Mouse (Mus musculus): ENCODE data around the gene 1700016K19Rik. TPM values are rescaled to one million over a fixed set of nuclear protein-coding genes. Genes with fewer than 3 reads are reported as not detected.
"Not testable (repeated sequence)": the region's sequence is repeated elsewhere in the genome, so short reads cannot be mapped to it uniquely, and the experiment has no call there.

1700016K19Rik gene
- total RNA-seq, 2 experiments from 2014 or later = not detected

DNA sequence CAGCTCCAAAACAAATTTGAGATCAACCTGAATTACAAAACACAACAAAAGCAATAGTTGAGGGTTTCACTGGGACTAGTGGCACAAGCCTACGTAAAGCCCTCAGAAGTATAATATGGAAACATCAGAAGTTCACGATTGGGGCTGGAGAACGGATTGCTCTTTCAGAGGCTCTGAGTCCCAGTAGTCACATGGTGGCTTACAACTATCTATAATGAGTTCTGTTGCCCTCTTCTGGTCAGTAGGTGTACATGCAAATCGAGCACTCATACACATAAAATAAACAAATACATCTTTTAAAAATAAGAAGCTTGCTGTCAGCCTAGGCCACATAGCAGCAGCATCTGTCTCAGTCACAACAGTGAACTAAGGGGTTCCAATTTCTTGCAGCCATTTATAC, 16.5 kb upstream of the 1700016K19Rik start:
- ATAC-seq (replicated peaks; ENCODE audit: poor library complexity, severe bottlenecking) = peak; percentile 56

DNA sequence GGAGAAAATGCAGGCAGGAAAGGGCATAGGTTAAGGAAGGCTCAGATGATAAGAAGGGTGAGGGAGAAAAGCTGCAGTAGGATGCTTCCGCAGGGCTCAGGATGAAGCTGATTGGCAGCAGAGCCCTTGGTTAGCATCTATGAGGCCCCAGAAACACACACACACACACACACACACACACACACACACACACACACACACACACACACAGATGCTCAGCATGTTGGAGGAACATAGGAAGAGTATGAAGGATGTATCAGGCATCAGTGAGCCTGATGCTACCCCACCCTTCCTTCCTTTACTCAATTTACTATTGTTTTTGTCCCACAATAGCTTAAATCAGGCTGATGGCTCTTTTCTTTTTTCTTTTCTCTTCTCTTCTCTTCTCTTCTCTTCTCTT, 15.1 kb upstream of the 1700016K19Rik start:
- ATAC-seq (replicated peaks; ENCODE audit: poor library complexity, severe bottlenecking) = no peak

DNA sequence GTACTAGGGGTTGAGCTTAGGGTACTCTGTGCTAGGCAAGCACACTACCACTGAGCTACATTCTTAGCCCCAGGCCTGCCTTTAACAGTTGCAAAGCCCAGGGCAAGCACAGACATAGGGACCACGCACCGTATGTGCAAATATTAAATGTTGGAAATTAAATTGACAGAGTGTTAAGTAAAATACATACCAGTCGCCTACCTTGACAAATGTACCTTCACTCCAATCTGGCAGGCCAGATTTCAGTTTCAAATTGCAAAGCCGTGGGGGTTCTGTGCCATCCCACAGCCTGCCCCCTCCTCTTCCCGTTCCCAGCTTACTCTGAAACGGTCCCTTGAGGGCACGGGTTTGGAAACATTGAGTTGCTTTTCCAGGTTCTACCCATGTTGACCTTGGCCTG, 13.8 kb upstream of the 1700016K19Rik start:
- no peak for ATAC-seq (replicated peaks; ENCODE audit: poor library complexity, severe bottlenecking)

- no peak for ATAC-seq (replicated peaks; ENCODE audit: poor library complexity, severe bottlenecking)
These were observed 8.5 kb upstream of the 1700016K19Rik start for GRCm38 (mm10) chr11:75990965-75991835.

- ATAC-seq (replicated peaks; ENCODE audit: poor library complexity, severe bottlenecking) = peak; percentile 69
These were observed 7.8 kb upstream of the 1700016K19Rik start for GRCm38 (mm10) chr11:75991911-75992310.

- peak; percentile 56; the same call in 1 of the 2 replicates for ATAC-seq (replicated peaks; ENCODE audit: poor library complexity, severe bottlenecking)
These were observed 7.2 kb upstream of the 1700016K19Rik start for GRCm38 (mm10) chr11:75992481-75992880.

DNA sequence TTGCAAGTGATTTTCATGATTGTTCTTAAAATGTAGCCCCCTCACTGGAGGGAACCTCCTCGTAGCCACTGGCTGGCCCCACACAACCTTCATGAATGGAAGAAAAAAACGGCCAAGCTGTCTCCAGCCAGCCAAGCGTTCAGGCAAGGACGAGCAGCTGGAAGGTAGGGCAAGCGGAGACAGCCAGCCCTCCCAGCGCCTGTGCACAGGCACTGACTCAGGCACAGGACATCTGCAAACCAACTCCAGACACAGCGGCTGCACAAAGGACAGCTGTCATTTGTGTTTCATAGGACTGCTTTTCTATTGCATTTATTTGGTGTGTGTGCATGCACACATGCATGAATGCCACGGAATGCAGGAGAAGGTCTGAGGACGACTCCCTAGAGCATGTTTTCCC, 5.4 kb upstream of the 1700016K19Rik start:
- ATAC-seq (replicated peaks; ENCODE audit: poor library complexity, severe bottlenecking) = no peak

- ATAC-seq (replicated peaks; ENCODE audit: poor library complexity, severe bottlenecking) = no peak
These were observed 989 bp downstream of the 1700016K19Rik start for GRCm38 (mm10) chr11:76000701-76001100.

DNA sequence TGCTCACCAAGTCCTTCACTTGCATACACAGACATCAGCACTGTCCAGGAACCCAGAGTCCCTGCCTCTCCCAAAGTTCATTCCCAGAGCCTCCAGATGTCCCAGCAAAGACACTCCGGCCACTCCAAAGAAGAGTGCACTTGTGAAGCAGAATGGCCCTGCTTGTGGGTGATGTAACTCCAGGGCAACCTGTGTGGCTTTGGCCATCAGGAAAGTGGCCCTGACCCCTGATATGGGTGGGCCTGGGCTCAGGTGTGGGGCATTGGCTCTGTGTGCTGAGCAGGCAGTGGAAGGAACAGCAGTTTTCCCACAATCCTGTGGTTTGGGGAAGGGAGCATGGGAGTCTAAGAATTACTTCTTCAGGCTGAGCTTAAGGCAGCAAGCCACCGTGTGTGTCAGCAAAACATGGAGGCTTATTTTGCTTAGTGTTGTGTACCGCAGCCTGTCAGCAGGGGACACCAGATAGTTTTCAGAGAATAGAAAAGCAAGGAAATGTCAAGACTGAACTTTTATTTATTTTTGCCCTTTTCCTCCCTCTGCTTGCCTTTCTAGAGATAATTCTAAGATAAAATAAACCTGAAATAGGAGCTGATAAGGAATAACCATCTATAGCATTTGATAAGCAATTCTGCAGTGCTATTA, 1.6 kb downstream of the 1700016K19Rik start:
- peak; percentile 9; the same call in 1 of the 2 replicates for ATAC-seq (replicated peaks; ENCODE audit: poor library complexity, severe bottlenecking)

GRCm38 (mm10) chr11:76004276-76004675, 4.6 kb downstream of the 1700016K19Rik start:
- ATAC-seq (replicated peaks; ENCODE audit: poor library complexity, severe bottlenecking) = not testable (repeated sequence)

GRCm38 (mm10) chr11:76008162-76008561, 8.4 kb downstream of the 1700016K19Rik start:
- ATAC-seq (replicated peaks; ENCODE audit: poor library complexity, severe bottlenecking) = no peak

GRCm38 (mm10) chr11:76009101-76009500, 9.4 kb downstream of the 1700016K19Rik start:
- no peak for ATAC-seq (replicated peaks; ENCODE audit: poor library complexity, severe bottlenecking)

- no peak for ATAC-seq (replicated peaks; ENCODE audit: poor library complexity, severe bottlenecking)
These were observed 11.3 kb downstream of the 1700016K19Rik start for GRCm38 (mm10) chr11:76010838-76011624.

GRCm38 (mm10) chr11:76015251-76015650, 15.5 kb downstream of the 1700016K19Rik start:
- no peak for ATAC-seq (replicated peaks; ENCODE audit: poor library complexity, severe bottlenecking)

DNA sequence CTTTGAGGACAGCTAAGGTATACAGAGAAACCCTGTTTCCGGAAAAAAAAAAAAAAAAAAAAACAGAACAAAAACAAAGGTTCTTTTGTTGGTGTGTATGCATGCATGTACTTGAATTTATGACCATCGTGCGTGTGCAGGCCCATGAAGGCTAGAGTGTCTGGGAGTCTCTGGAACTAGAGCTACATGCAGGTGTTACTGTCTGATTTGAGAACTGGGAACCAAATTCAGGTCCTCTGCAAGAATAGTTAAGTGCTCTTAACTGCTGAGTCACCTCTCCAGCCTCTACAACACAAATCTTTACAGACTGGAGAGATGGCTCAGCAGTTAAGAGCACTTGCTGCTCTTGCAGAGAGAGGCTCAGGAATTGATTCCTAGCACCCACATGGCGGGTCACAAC, 16.1 kb downstream of the 1700016K19Rik start:
- no peak for ATAC-seq (replicated peaks; ENCODE audit: poor library complexity, severe bottlenecking)

GRCm38 (mm10) chr11:76019879-76020278, 20.2 kb downstream of the 1700016K19Rik start:
- ATAC-seq (replicated peaks; ENCODE audit: poor library complexity, severe bottlenecking) = no peak

GRCm38 (mm10) chr11:76020916-76021315, 21.2 kb downstream of the 1700016K19Rik start:
- ATAC-seq (replicated peaks; ENCODE audit: poor library complexity, severe bottlenecking) = peak; percentile 55; the same call in 1 of the 2 replicates

DNA sequence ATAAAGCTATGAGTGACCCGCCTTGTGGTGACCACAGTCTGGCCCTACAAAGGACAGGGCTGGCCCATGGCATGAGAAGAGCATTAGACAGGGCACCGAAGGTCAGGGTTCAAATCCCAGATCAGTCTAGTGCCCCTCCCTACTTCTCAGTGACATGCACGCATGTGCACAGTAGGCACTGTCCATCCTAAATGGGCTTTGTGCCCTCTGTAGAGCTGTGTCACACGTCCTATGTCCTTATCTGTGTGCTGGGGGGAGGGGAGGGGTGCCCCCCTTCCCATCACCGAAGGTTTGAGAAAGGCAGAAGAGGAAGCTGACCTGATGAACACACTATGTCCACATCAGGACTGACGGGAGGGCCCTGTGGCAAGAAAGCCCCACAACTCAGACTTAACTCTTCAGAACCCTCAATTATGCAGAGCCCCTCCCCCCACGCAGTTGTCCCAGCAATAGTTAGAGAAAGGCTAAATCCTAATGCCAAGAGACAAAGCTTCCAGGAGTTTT, 25.4 kb downstream of the 1700016K19Rik start:
- ATAC-seq (replicated peaks; ENCODE audit: poor library complexity, severe bottlenecking) = peak; percentile 63

DNA sequence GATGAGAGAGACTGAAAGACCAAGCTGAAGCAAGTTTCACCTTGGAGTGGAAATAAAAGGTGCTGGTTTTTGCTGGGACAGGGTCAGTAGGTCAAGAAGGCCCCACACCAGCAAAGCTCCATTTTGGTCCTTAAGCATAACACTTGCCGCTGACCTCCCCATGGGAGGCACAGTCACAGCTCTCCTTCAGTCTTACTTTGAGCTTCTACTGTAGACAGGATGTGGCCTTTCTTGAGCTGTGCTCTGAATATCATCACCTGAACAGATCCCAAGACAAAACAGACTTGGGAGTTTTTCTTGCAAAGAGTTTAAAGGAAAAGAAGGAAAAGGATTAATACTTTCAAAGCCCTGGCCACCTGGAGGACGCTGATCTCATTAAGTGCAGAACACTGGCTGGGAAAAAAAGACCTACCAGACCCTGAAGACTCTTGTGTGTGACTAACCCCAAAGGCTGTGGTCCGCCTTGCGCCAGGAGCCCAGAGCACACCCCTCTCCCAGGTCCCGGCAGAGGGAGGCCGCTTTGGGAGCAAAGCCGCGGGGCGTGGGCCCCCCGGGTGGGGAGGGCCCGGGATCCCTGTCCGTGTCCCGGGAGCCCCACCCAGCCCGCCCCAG, 26.9 kb downstream of the 1700016K19Rik start:
- no peak for ATAC-seq (replicated peaks; ENCODE audit: poor library complexity, severe bottlenecking)

Measured in granulocyte monocyte progenitor cell, adult 5-6 weeks (primary cell).